Mouse (Mus musculus): ENCODE data around the gene Schip1. TPM values are rescaled to one million over a fixed set of nuclear protein-coding genes. Genes with fewer than 3 reads are reported as not detected.

Gene Schip1
- polyA plus RNA-seq, 2 experiments = 1.1 to 1.6 TPM

- TF ChIP-seq CTCF (IDR thresholded peaks at IDR 0.05; ENCODE audit: low read depth) = no peak
- no peak for TF ChIP-seq EP300 (IDR thresholded peaks at IDR 0.05; ENCODE audit: low read depth)
- Histone ChIP-seq H3K4me1 (replicated peaks; ENCODE audit: control insufficient read depth in 2 of 2, insufficient read depth in 2 of 2, low read length in 1 of 2) (no peaks in the 10 kb centered on the region), H3K9ac (replicated peaks) (no peak overlapping the region), H3K27me3 (ENCODE audit: control insufficient read depth, insufficient read depth, low read length) (no peaks in the 10 kb centered on the region), H3K4me3 (ENCODE audit: insufficient read depth in 1 of 2, low read depth in 2 of 2, low read length in 2 of 2) (no peak overlapping the region), H3K36me3 (replicated peaks; ENCODE audit: control insufficient read depth, insufficient read depth, low read depth) (no peaks in the 10 kb centered on the region), H3K9me3 (ENCODE audit: control insufficient read depth, low read length) (no peaks in the 10 kb centered on the region), H3K27ac (no peak overlapping the region), H3K4me2 (ENCODE audit: low read depth) (no peak overlapping the region)
- ATAC-seq (ENCODE audit: insufficient read depth) = no peak
- WGBS (ENCODE audit: insufficient replicate concordance) = 0% methylated on average over 1 of the region's 1 CpGs
- no peak for DNase-seq (ENCODE audit: low read depth in 3 of 3, low spot score in 3 of 3)
Measured at GRCm38 (mm10) chr3:68305647-68306046, 241.0 kb downstream of the Schip1 start.

GRCm38 (mm10) chr3:68306726-68307125, 242.1 kb downstream of the Schip1 start:
- WGBS (ENCODE audit: insufficient replicate concordance) = 47% methylated on average over 4 of the region's 4 CpGs
- Histone ChIP-seq H3K27me3 (ENCODE audit: control insufficient read depth, insufficient read depth, low read length) (no peaks in the 10 kb centered on the region), H3K9me3 (ENCODE audit: control insufficient read depth, low read length) (no peaks in the 10 kb centered on the region), H3K4me3 (ENCODE audit: insufficient read depth in 1 of 2, low read depth in 2 of 2, low read length in 2 of 2) (no peak overlapping the region), H3K27ac (no peak overlapping the region), H3K4me2 (ENCODE audit: low read depth) (no peak overlapping the region), H3K9ac (replicated peaks) (no peak overlapping the region), H3K36me3 (replicated peaks; ENCODE audit: control insufficient read depth, insufficient read depth, low read depth) (no peaks in the 10 kb centered on the region), H3K4me1 (replicated peaks; ENCODE audit: control insufficient read depth in 2 of 2, insufficient read depth in 2 of 2, low read length in 1 of 2) (no peaks in the 10 kb centered on the region)
- TF ChIP-seq EP300 (IDR thresholded peaks at IDR 0.05; ENCODE audit: low read depth) (no peak), CTCF (IDR thresholded peaks at IDR 0.05; ENCODE audit: low read depth) (no peak)
- no peak for ATAC-seq (ENCODE audit: insufficient read depth)
- no peak for DNase-seq (ENCODE audit: low read depth in 3 of 3, low spot score in 3 of 3)

- DNase-seq (ENCODE audit: low read depth in 3 of 3, low spot score in 3 of 3) (no peak), ATAC-seq (ENCODE audit: insufficient read depth) (no peak)
- no peaks in the 10 kb centered on the region for H3K36me3 ChIP-seq (replicated peaks; ENCODE audit: control insufficient read depth, insufficient read depth, low read depth)
- H3K9me3 ChIP-seq (ENCODE audit: control insufficient read depth, low read length) = no peaks in the 10 kb centered on the region
- no peaks in the 10 kb centered on the region for H3K4me1 ChIP-seq (replicated peaks; ENCODE audit: control insufficient read depth in 2 of 2, insufficient read depth in 2 of 2, low read length in 1 of 2)
- TF ChIP-seq EP300 (IDR thresholded peaks at IDR 0.05; ENCODE audit: low read depth) = no peak
- no peak for TF ChIP-seq CTCF (IDR thresholded peaks at IDR 0.05; ENCODE audit: low read depth)
- H3K4me3 ChIP-seq (ENCODE audit: insufficient read depth in 1 of 2, low read depth in 2 of 2, low read length in 2 of 2) = no peak overlapping the region
- no peak overlapping the region for H3K27ac ChIP-seq
- H3K27me3 ChIP-seq (ENCODE audit: control insufficient read depth, insufficient read depth, low read length) = no peaks in the 10 kb centered on the region
- H3K9ac ChIP-seq (replicated peaks) = no peak overlapping the region
- H3K4me2 ChIP-seq (ENCODE audit: low read depth) = no peak overlapping the region
- 64% methylated on average over 6 of the region's 6 CpGs for WGBS (ENCODE audit: insufficient replicate concordance)
Measured at GRCm38 (mm10) chr3:68325575-68325974, 261.0 kb downstream of the Schip1 start.

GRCm38 (mm10) chr3:68332515-68332914, 267.9 kb downstream of the Schip1 start:
- WGBS (ENCODE audit: insufficient replicate concordance) = 43% methylated on average over 2 of the region's 2 CpGs
- no peak for DNase-seq (ENCODE audit: low read depth in 3 of 3, low spot score in 3 of 3)
- ATAC-seq (ENCODE audit: insufficient read depth) = no peak
- Histone ChIP-seq H3K4me2 (ENCODE audit: low read depth) (no peak overlapping the region), H3K27me3 (ENCODE audit: control insufficient read depth, insufficient read depth, low read length) (no peaks in the 10 kb centered on the region), H3K36me3 (replicated peaks; ENCODE audit: control insufficient read depth, insufficient read depth, low read depth) (no peaks in the 10 kb centered on the region), H3K9ac (replicated peaks) (no peak overlapping the region), H3K9me3 (ENCODE audit: control insufficient read depth, low read length) (no peaks in the 10 kb centered on the region), H3K27ac (no peak overlapping the region), H3K4me1 (replicated peaks; ENCODE audit: control insufficient read depth in 2 of 2, insufficient read depth in 2 of 2, low read length in 1 of 2) (no peaks in the 10 kb centered on the region), H3K4me3 (ENCODE audit: insufficient read depth in 1 of 2, low read depth in 2 of 2, low read length in 2 of 2) (no peak overlapping the region)
- no peak for TF ChIP-seq CTCF (IDR thresholded peaks at IDR 0.05; ENCODE audit: low read depth)
- no peak for TF ChIP-seq EP300 (IDR thresholded peaks at IDR 0.05; ENCODE audit: low read depth)

- Histone ChIP-seq H3K4me3 (ENCODE audit: insufficient read depth in 1 of 2, low read depth in 2 of 2, low read length in 2 of 2) (no peak overlapping the region), H3K4me1 (replicated peaks; ENCODE audit: control insufficient read depth in 2 of 2, insufficient read depth in 2 of 2, low read length in 1 of 2) (no peaks in the 10 kb centered on the region), H3K9ac (replicated peaks) (no peak overlapping the region), H3K27me3 (ENCODE audit: control insufficient read depth, insufficient read depth, low read length) (no peaks in the 10 kb centered on the region), H3K36me3 (replicated peaks; ENCODE audit: control insufficient read depth, insufficient read depth, low read depth) (no peaks in the 10 kb centered on the region), H3K27ac (no peak overlapping the region), H3K9me3 (ENCODE audit: control insufficient read depth, low read length) (no peaks in the 10 kb centered on the region), H3K4me2 (ENCODE audit: low read depth) (no peak overlapping the region)
- 76% methylated on average over 4 of the region's 4 CpGs for WGBS (ENCODE audit: insufficient replicate concordance)
- DNase-seq (ENCODE audit: low read depth in 3 of 3, low spot score in 3 of 3) = no peak
- ATAC-seq (ENCODE audit: insufficient read depth) = no peak
- TF ChIP-seq CTCF (IDR thresholded peaks at IDR 0.05; ENCODE audit: low read depth) (no peak), EP300 (IDR thresholded peaks at IDR 0.05; ENCODE audit: low read depth) (no peak)
Measured at GRCm38 (mm10) chr3:68335501-68335900, 270.9 kb downstream of the Schip1 start.
